Mouse (Mus musculus): ENCODE results near the gene Add2. TPM values are rescaled to one million over a fixed set of nuclear protein-coding genes. Genes with fewer than 3 reads are reported as not detected.

Gene Add2
- polyA plus RNA-seq, 1 experiment = not detected

- no peak for TF ChIP-seq POLR2A (IDR thresholded peaks at IDR 0.05; ENCODE audit: borderline replicate concordance, low read depth, low read length)
- TF ChIP-seq CTCF (IDR thresholded peaks at IDR 0.05; ENCODE audit: low read depth, low read length) = no peak
- Histone ChIP-seq H3K4me1 (ENCODE audit: control insufficient read depth, insufficient read depth, low read length) (no peaks in the 10 kb centered on the region), H3K4me3 (ENCODE audit: insufficient read depth, low read length) (no peak overlapping the region), H3K27ac (ENCODE audit: insufficient read depth, low read depth, low read length) (no peak overlapping the region)
Observed at GRCm38 (mm10) chr6:86152676-86153075, 124.2 kb downstream of the Add2 start.

GRCm38 (mm10) chr6:86153436-86153990 lies 125.0 kb downstream of the Add2 start:
- no peak overlapping the region for H3K27ac ChIP-seq (ENCODE audit: insufficient read depth, low read depth, low read length)
- TF ChIP-seq POLR2A (IDR thresholded peaks at IDR 0.05; ENCODE audit: borderline replicate concordance, low read depth, low read length) (no peak), CTCF (IDR thresholded peaks at IDR 0.05; ENCODE audit: low read depth, low read length) (no peak)
- no peak overlapping the region for H3K4me3 ChIP-seq (ENCODE audit: insufficient read depth, low read length)
- H3K4me1 ChIP-seq (ENCODE audit: control insufficient read depth, insufficient read depth, low read length) = no peaks in the 10 kb centered on the region

DNA sequence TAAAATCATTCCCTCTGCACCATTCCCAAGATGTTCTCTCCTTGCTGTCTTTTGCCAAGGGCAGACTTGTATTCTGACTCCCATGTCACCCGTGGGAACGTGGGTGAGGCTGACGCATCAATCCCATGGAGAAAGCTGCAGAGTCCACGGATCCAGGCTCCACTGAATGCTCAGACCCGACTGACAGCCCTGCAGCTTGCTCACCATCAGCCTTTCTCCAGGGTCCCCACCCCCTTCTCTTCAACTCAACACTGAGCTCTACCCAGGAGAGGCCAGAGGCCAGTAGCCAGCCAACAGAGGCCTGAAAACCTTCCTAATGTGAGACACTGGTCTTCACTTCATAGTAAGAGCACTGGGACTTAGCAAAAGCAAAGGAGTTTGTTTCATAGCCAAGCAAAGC lies 125.5 kb downstream of the Add2 start:
- H3K4me3 ChIP-seq (ENCODE audit: insufficient read depth, low read length) = no peak overlapping the region
- TF ChIP-seq POLR2A (IDR thresholded peaks at IDR 0.05; ENCODE audit: borderline replicate concordance, low read depth, low read length) (no peak), CTCF (IDR thresholded peaks at IDR 0.05; ENCODE audit: low read depth, low read length) (no peak)
- no peaks in the 10 kb centered on the region for H3K4me1 ChIP-seq (ENCODE audit: control insufficient read depth, insufficient read depth, low read length)
- H3K27ac ChIP-seq (ENCODE audit: insufficient read depth, low read depth, low read length) = no peak overlapping the region

DNA sequence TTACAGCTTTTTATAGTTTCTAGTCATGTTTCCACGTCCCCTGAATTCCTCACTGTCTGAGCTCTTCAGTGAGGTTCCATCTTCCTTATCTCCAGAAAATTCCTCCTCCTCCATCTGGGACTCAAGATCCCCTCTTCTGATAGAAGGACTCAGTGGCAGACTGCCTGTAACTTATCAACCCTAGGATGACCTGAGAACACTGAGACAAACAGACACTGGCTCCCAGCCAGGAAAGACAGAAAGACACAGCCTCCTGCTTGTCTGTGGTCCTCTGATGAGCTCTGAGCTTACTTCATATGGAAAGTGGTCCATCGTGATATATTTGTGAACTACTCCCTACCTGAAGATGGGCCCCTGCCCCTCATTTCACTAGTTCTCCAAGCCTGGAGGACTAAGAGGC lies 126.0 kb downstream of the Add2 start:
- H3K27ac ChIP-seq (ENCODE audit: insufficient read depth, low read depth, low read length) = no peak overlapping the region
- no peaks in the 10 kb centered on the region for H3K4me1 ChIP-seq (ENCODE audit: control insufficient read depth, insufficient read depth, low read length)
- TF ChIP-seq POLR2A (IDR thresholded peaks at IDR 0.05; ENCODE audit: borderline replicate concordance, low read depth, low read length) (no peak), CTCF (IDR thresholded peaks at IDR 0.05; ENCODE audit: low read depth, low read length) (no peak)
- no peak overlapping the region for H3K4me3 ChIP-seq (ENCODE audit: insufficient read depth, low read length)

- H3K4me1 ChIP-seq (ENCODE audit: control insufficient read depth, insufficient read depth, low read length) = no peaks in the 10 kb centered on the region
- no peak for TF ChIP-seq POLR2A (IDR thresholded peaks at IDR 0.05; ENCODE audit: borderline replicate concordance, low read depth, low read length)
- no peak overlapping the region for H3K4me3 ChIP-seq (ENCODE audit: insufficient read depth, low read length)
- no peak overlapping the region for H3K27ac ChIP-seq (ENCODE audit: insufficient read depth, low read depth, low read length)
Observed at GRCm38 (mm10) chr6:86157253-86158234, 129.1 kb downstream of the Add2 start.

GRCm38 (mm10) chr6:86160878-86161277 lies 132.4 kb downstream of the Add2 start:
- H3K4me3 ChIP-seq (ENCODE audit: insufficient read depth, low read length) = no peak overlapping the region
- H3K4me1 ChIP-seq (ENCODE audit: control insufficient read depth, insufficient read depth, low read length) = no peaks in the 10 kb centered on the region
- TF ChIP-seq POLR2A (IDR thresholded peaks at IDR 0.05; ENCODE audit: borderline replicate concordance, low read depth, low read length) (no peak), CTCF (IDR thresholded peaks at IDR 0.05; ENCODE audit: low read depth, low read length) (no peak)
- H3K27ac ChIP-seq (ENCODE audit: insufficient read depth, low read depth, low read length) = no peak overlapping the region

DNA sequence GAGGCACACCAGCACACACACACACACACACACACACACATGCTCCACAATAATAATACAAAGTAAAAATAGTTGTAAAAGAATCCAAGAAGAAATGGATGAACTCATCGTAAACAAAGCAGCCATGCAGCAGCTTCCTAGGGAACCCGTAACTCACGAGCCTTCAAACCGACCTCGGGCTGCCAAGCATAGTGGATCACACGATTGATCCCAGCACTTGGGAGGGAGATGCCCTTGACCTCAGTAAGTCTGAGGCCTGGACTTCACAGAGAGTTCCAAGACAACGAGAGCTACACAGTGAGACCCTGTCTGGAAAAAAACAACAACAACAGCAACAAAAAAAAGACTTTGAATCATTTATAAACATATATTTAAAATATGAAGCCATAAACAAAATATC lies 133.1 kb downstream of the Add2 start:
- TF ChIP-seq CTCF (IDR thresholded peaks at IDR 0.05; ENCODE audit: low read depth, low read length) (no peak), POLR2A (IDR thresholded peaks at IDR 0.05; ENCODE audit: borderline replicate concordance, low read depth, low read length) (no peak)
- no peak overlapping the region for H3K27ac ChIP-seq (ENCODE audit: insufficient read depth, low read depth, low read length)
- H3K4me3 ChIP-seq (ENCODE audit: insufficient read depth, low read length) = no peak overlapping the region
- H3K4me1 ChIP-seq (ENCODE audit: control insufficient read depth, insufficient read depth, low read length) = no peaks in the 10 kb centered on the region

DNA sequence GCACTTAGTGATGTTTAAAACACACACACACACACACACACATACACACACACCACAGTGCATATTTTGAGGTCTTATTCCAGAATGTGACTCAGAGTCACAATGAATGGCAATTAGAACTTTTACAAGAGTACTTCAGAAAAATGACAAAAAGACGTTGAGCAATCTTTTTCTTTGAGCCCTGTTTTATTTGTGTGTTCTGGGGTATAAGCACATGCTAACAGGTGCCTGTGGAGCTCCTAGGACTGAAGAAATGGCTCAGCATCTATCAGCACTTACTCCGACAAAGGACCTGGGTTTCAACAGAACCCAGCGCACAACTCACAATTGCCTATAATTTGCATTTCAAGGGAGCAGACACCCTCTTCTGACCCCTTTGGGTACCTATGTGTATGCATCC lies 135.5 kb downstream of the Add2 start:
- no peak overlapping the region for H3K27ac ChIP-seq (ENCODE audit: insufficient read depth, low read depth, low read length)
- H3K4me3 ChIP-seq (ENCODE audit: insufficient read depth, low read length) = no peak overlapping the region
- no peak for TF ChIP-seq POLR2A (IDR thresholded peaks at IDR 0.05; ENCODE audit: borderline replicate concordance, low read depth, low read length)
- TF ChIP-seq CTCF (IDR thresholded peaks at IDR 0.05; ENCODE audit: low read depth, low read length) = no peak
- H3K4me1 ChIP-seq (ENCODE audit: control insufficient read depth, insufficient read depth, low read length) = no peaks in the 10 kb centered on the region

DNA sequence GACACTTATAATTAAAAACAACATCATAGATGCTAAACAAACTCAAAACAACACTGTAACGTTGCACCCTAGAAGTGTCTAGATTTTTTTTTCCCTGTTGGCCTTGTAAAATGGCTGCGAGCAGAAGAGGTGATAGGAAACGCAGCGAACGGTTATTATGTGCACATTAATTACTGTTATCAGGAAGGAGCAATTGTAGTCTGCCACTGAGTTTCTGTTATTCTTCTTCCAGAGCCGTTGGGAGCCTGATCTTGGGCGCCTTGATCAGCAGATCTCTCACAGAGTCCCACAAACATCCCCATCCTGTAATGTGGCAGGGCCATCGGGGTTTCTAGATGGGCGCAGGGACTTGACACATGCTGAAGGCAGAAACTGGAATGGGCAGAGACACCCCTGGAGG lies 137.9 kb downstream of the Add2 start:
- Histone ChIP-seq H3K4me1 (ENCODE audit: control insufficient read depth, insufficient read depth, low read length) (no peaks in the 10 kb centered on the region), H3K27ac (ENCODE audit: insufficient read depth, low read depth, low read length) (no peak overlapping the region), H3K4me3 (ENCODE audit: insufficient read depth, low read length) (no peak overlapping the region)
- TF ChIP-seq POLR2A (IDR thresholded peaks at IDR 0.05; ENCODE audit: borderline replicate concordance, low read depth, low read length) = no peak
- no peak for TF ChIP-seq CTCF (IDR thresholded peaks at IDR 0.05; ENCODE audit: low read depth, low read length)

DNA sequence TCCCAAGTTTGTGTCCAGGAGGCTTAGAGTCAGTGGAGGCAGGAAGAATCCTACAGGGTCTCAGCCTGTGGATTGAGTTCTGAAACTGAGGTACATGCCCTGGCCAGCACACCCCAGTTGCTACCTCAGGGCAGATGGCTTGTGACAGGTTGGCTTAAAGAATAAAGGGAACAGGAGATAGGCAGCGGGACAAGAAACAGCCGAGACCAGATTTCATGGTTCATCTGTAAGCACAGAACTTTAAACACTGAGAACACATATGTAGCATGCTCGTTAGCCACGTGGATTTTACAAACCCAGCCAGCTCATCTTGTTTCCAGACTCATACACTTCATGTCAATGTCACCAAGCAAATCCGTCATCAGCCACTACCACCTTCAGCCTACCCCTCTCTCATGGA lies 139.4 kb downstream of the Add2 start:
- TF ChIP-seq CTCF (IDR thresholded peaks at IDR 0.05; ENCODE audit: low read depth, low read length) = no peak
- TF ChIP-seq POLR2A (IDR thresholded peaks at IDR 0.05; ENCODE audit: borderline replicate concordance, low read depth, low read length) = no peak
- H3K4me1 ChIP-seq (ENCODE audit: control insufficient read depth, insufficient read depth, low read length) = no peaks in the 10 kb centered on the region
- H3K4me3 ChIP-seq (ENCODE audit: insufficient read depth, low read length) = no peak overlapping the region
- H3K27ac ChIP-seq (ENCODE audit: insufficient read depth, low read depth, low read length) = no peak overlapping the region
